Mouse (Mus musculus): ENCODE results near the gene Gm21915. TPM values are rescaled to one million over a fixed set of nuclear protein-coding genes. Genes with fewer than 3 reads are reported as not detected.

Gm21915 gene
- polyA plus RNA-seq, 1 experiment from 2014 or later, result not detected

DNA sequence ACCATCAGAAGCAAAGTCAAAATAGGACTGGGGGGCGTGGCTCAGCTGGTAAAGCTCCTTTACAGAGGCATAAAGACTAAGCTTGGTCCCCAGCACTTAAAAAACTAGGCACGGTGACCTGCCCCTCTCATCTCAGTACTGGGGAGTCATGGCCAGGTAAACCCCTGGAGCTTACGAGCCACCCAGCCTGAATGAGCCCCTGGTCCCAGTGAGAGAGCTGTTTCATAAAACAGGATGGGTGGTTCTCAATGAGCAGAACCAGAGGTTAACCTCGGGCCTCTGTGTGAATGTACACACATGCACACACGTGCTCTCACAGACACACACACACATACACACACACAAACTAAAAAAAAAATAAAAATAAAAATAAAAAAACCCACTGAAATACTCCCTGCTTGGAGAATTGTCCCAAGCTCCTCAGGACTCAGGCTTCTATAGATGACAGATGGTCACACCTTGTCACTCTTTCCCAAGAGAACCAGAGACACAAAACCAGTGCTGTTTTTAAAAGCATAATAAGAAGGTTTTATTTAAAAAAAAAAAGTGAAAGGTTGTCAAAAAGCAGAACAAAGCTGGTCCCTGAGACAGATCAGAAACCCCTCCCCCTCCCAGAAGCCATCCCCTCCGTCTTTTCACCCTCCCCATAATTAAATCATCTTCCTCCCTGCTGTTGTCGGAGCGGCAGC lies 32.6 kb upstream of the Gm21915 start:
- WGBS, result 19% methylated on average over 8 of the region's 8 CpGs
- no peak overlapping the region for H3K27ac ChIP-seq
- ATAC-seq (ENCODE audit: low FRiP score, low read depth), result no peak

DNA sequence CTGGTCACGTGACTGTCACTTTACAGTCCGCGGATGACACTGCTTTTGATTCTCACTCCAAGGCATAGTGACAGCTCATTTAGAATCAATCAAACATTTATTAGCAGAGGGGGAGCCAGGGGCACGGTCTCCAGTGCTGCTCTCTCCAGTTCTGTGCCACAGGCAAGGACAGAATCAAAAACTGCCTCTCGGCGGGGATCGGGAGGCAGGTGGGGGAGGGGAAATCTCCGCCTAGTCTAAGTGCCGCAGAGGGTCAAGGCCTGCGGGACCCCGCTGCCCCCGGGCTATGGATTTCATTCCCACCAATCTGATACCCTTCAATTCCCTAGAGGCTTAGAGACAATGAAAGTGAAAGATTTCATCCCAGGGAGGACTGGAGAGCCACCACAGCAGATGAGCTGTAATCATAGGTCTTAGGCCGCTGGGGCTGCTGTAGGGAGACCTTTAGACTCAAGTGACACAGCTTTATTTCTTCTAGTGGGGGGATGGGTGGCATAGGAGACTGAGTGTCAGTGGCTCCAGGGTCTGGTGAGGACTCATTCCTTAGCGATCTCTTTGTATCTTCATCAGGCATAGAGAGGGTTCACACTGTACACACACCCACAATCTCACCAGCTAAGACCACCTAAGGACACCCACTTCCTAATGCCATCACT lies 31.9 kb upstream of the Gm21915 start:
- ATAC-seq (ENCODE audit: low FRiP score, low read depth), result no peak
- WGBS, result 7% methylated on average over 14 of the region's 14 CpGs
- H3K27ac ChIP-seq, result no peak overlapping the region
- H3K4me1 ChIP-seq, result peaks cover 28% of the 10 kb centered on the region
- no peaks in the 10 kb centered on the region for H3K9me3 ChIP-seq
- H3K4me2 ChIP-seq (replicated peaks), result peak overlapping the region; percentile 68
- H3K27me3 ChIP-seq, result no peaks in the 10 kb centered on the region
- no peaks in the 10 kb centered on the region for H3K36me3 ChIP-seq
- H3K4me3 ChIP-seq, result peak overlapping the region; percentile 37
- H3K9ac ChIP-seq, result peak overlapping the region; percentile 64

More for the DNA sequence above, 32.6 kb upstream of the Gm21915 start:
- H3K36me3 ChIP-seq, result no peaks in the 10 kb centered on the region
- H3K4me2 ChIP-seq (replicated peaks), result peak overlapping the region; percentile 68
- no peaks in the 10 kb centered on the region for H3K27me3 ChIP-seq
- H3K9ac ChIP-seq, result peak overlapping the region; percentile 64
- H3K4me3 ChIP-seq, result peak overlapping the region; percentile 37
- H3K9me3 ChIP-seq, result no peaks in the 10 kb centered on the region
- peaks cover 28% of the 10 kb centered on the region for H3K4me1 ChIP-seq

DNA sequence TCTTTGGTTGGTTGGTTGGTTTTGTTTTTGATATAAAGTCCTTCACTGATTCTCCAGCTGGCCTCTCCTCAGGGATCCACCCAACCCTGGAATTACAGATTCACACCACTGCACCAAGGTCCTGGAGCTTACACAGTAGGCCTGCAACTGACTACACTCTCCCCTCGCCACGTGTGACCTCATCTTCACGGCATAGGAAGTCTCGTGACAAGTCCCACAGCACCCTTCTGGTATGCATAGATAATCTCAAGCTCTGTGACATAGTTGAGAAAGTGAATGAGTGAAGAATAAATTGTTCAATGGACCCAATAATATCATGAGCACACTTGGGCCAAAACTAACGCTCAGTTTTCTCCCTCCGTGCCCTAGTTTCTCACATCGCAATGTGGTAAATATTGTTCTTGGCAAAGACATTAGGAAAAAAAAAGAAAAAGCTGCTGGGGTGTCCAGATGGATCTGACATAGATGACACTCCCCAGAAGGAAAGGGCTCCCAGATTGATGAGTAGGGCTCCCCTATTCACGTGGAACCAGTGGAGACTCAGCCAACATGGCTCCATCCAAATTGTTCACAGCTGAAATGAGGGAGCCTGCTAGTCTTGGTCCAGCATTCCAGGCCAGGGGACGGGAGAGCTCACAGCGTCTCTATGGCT lies 30.8 kb upstream of the Gm21915 start:
- H3K9ac ChIP-seq, result no peak overlapping the region
- H3K36me3 ChIP-seq, result no peaks in the 10 kb centered on the region
- H3K4me3 ChIP-seq, result no peak overlapping the region
- no peaks in the 10 kb centered on the region for H3K27me3 ChIP-seq
- H3K4me1 ChIP-seq, result peaks cover 28% of the 10 kb centered on the region
- H3K9me3 ChIP-seq, result no peaks in the 10 kb centered on the region
- H3K4me2 ChIP-seq (replicated peaks), result no peak overlapping the region
- 75% methylated on average over 10 of the region's 10 CpGs for WGBS
- ATAC-seq (ENCODE audit: low FRiP score, low read depth), result no peak
- no peak overlapping the region for H3K27ac ChIP-seq

DNA sequence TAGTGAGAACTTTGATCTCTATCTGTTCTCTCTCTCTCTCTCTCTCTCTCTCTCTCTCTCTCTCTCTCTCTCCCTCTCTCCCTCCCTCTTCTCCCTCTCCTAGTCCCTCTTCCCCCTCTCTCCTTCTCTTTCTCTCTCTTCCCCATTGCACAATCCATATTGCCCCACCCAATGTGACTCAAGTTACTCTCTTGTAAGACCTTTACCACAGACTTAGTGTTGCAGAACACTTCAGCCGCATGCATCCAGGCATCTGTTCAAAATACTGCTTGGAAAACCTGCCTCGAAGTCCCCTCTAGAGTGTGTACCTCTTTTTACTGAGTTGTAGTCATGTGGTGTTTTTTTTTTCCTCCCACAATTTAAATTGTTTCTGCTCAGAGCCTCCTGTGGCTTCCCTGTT lies 29.1 kb upstream of the Gm21915 start:
- no peak for ATAC-seq (ENCODE audit: low FRiP score, low read depth)
- no peaks in the 10 kb centered on the region for H3K36me3 ChIP-seq
- no peaks in the 10 kb centered on the region for H3K27me3 ChIP-seq
- peaks cover 26% of the 10 kb centered on the region for H3K4me1 ChIP-seq
- H3K27ac ChIP-seq, result no peak overlapping the region
- WGBS, result 49% methylated on average over 2 of the region's 2 CpGs
- no peak overlapping the region for H3K9ac ChIP-seq
- no peak overlapping the region for H3K4me2 ChIP-seq (replicated peaks)
- no peak overlapping the region for H3K4me3 ChIP-seq
- H3K9me3 ChIP-seq, result no peaks in the 10 kb centered on the region

DNA sequence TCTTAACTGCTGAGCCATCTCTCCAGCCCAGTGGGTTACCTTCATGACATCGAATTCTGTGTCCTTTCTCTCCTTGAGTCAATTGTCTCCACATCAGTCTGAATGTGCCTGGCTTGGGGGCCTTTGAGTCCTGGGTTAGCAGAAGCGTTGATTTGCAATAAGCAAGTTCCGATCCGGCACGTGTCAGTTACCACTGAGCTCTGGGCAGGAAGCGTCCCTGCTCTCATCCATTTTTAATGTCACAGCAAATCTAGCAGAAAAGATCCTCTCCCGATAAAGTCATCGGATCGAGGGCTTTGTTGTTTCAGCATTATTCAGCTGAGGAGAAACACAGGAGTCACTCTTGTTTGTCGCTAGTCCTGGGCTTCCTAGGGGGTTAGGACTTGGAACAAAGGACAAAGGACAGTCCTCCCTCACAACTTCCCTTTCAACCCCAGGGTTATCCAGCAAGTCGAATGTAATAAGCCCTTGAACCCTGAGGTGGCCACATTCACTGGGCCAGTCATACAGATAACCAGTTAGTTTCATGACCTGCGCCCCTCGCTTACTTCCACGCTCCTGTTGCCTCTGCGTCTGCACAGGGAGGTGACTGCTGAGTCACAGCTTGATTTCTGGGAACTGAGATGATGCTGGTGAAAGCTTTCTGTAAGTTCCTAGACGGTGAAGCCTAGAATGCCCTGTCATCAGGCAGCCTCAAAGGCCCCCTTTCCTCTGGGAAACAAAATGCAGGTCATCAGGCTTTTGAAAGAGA lies 27.8 kb upstream of the Gm21915 start:
- H3K36me3 ChIP-seq, result no peaks in the 10 kb centered on the region
- H3K27me3 ChIP-seq, result no peaks in the 10 kb centered on the region
- H3K9me3 ChIP-seq, result no peaks in the 10 kb centered on the region
- H3K4me1 ChIP-seq, result peaks cover 12% of the 10 kb centered on the region
- ATAC-seq (ENCODE audit: low FRiP score, low read depth), result no peak
- 41% methylated on average over 16 of the region's 16 CpGs for WGBS
- no peak overlapping the region for H3K9ac ChIP-seq
- H3K4me3 ChIP-seq, result no peak overlapping the region
- H3K27ac ChIP-seq, result no peak overlapping the region
- H3K4me2 ChIP-seq (replicated peaks), result no peak overlapping the region

DNA sequence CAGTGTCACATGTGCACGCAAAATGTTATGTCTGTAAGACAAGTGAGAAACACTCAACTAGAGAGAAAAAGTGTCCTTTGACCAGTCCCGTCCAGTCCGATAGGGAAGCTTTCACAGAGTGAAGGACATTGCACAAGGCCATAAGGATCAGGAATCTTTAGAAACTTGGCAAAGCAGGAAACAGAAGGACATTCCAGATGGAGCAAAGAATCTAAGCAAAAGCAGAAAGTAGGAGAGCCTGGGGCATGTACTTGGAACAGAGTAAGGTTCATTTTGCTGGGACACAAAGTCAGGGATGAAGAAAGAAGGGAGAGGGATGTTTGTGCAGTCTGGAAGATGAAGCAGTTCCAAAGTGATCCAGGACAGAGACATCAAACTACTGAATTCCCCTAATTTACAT lies 21.0 kb upstream of the Gm21915 start:
- Histone ChIP-seq H3K4me3 (no peak overlapping the region), H3K27me3 (no peaks in the 10 kb centered on the region), H3K36me3 (no peaks in the 10 kb centered on the region), H3K27ac (no peak overlapping the region), H3K9me3 (no peaks in the 10 kb centered on the region), H3K4me1 (peaks cover 10% of the 10 kb centered on the region; the same call in 1 of the 2 replicates), H3K4me2 (replicated peaks) (no peak overlapping the region), H3K9ac (no peak overlapping the region)
- WGBS, result 84% methylated on average over 3 of the region's 3 CpGs
- no peak for ATAC-seq (ENCODE audit: low FRiP score, low read depth)

DNA sequence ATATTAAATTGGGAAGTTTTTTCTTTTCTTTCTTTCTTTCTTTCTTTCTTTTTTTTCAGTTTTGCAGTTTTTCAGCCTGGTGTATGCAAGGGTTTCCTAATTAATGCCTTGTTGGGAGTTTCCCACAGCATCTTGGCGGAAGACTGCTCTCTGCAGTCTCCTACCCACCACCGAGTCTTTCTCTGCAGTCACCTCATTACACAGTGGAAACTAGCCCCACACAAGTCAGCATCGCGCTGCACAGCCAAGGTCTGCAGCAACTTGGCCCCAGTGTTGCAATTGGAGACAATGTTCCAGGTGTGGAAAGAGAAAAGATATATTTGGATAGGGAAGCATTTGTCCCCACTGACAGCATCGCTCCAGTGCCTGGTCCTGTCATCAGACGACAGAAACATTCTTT lies 20.4 kb upstream of the Gm21915 start:
- Histone ChIP-seq H3K36me3 (no peaks in the 10 kb centered on the region), H3K9ac (no peak overlapping the region), H3K27ac (no peak overlapping the region), H3K4me1 (peaks cover 10% of the 10 kb centered on the region; the same call in 1 of the 2 replicates), H3K27me3 (no peaks in the 10 kb centered on the region), H3K4me2 (replicated peaks) (no peak overlapping the region), H3K9me3 (no peaks in the 10 kb centered on the region), H3K4me3 (no peak overlapping the region)
- ATAC-seq (ENCODE audit: low FRiP score, low read depth), result no peak
- WGBS, result 64% methylated on average over 6 of the region's 6 CpGs

DNA sequence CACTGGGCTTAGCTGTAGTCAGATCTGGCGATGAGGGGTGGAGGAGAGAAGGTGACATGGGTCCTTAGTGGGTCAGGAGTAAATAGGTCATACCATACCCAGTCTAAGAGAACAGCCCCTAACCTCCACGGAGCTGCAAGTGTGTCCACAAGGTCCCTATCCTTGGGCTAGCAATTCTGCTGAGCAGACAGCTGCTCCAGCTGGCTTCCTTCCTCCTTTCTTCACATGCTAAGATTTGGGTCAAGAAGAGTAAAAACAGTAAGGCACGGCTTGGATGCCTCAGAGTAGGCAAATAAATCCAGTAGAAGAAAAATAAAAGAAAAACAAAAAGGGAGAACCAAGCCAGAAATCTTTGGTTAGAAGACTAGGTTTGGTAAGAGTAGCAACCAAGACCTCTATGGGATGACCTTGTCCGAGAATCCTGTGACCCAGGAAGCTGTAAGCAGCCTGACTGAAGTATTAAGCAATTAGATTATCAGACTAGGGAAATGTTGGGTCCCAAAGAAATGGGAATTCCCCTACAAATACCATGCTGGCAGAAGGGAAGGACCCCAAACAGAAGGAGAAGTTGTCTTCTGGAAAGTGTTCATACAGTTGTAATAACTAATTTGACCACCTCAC lies 19.1 kb upstream of the Gm21915 start:
- no peak for ATAC-seq (ENCODE audit: low FRiP score, low read depth)
- peaks cover 10% of the 10 kb centered on the region; the same call in 1 of the 2 replicates for H3K4me1 ChIP-seq
- H3K9me3 ChIP-seq, result no peaks in the 10 kb centered on the region
- H3K36me3 ChIP-seq, result no peaks in the 10 kb centered on the region
- no peak overlapping the region for H3K27ac ChIP-seq
- no peak overlapping the region for H3K4me2 ChIP-seq (replicated peaks)
- no peak overlapping the region for H3K9ac ChIP-seq
- 84% methylated on average over 4 of the region's 4 CpGs for WGBS
- no peak overlapping the region for H3K4me3 ChIP-seq
- no peaks in the 10 kb centered on the region for H3K27me3 ChIP-seq

DNA sequence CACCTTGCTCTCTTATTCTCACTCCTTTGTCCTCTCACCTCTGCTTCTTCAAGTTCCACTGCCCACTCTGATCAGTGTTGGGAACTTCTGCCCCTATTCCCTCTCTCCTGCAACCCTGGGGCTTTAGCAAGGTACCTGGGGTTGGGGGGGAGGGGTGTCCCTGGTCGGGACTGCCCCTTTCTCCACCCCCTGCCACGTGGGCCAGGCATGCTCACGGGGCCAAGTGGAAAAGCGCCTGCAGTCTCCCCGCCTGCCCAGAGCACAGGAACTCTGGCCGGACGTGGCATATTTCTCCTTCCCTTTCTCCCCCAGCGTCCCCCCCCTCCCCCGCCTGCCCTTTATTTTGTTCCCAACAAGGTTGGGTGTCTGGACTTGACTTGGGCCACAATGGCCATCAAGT lies 17.7 kb upstream of the Gm21915 start:
- peaks cover 10% of the 10 kb centered on the region; the same call in 1 of the 2 replicates for H3K4me1 ChIP-seq
- no peaks in the 10 kb centered on the region for H3K27me3 ChIP-seq
- no peak overlapping the region for H3K27ac ChIP-seq
- no peak overlapping the region for H3K4me2 ChIP-seq (replicated peaks)
- H3K9me3 ChIP-seq, result no peaks in the 10 kb centered on the region
- H3K4me3 ChIP-seq, result no peak overlapping the region
- H3K9ac ChIP-seq, result no peak overlapping the region
- WGBS, result 20% methylated on average over 9 of the region's 9 CpGs
- ATAC-seq (ENCODE audit: low FRiP score, low read depth), result no peak
- H3K36me3 ChIP-seq, result no peaks in the 10 kb centered on the region

DNA sequence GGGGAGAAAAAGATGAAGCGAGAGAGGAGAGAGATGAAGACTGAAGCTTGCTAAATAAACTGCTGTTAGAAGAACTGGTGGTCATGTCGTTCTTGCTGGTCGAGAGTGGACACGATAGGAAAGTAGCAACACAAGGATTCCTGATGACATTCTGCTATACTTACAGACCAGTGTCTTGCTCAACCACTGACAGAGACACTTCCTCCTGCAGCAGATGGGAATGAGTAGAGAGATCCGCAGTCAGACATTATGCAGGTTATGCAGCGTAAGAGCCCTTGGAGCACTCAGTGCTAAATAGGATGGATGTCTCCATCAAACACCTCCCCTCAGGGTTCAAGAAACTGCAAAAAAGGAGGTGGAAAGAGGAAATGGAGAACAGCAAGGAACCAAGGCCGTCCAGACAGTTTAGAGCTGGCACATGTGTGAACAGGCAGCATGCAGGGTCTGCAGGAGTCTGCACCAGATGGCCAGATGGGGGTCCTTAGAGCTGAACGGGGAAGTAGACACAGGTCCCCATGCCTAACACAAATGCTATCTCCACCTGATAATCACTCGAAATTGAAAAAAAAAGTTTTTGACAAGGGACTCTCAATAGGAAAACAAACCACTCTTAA lies 4.1 kb upstream of the Gm21915 start:
- Histone ChIP-seq H3K9ac (no peak overlapping the region), H3K27ac (no peak overlapping the region), H3K4me3 (no peak overlapping the region), H3K4me2 (replicated peaks) (no peak overlapping the region), H3K36me3 (no peaks in the 10 kb centered on the region), H3K9me3 (no peaks in the 10 kb centered on the region), H3K27me3 (no peaks in the 10 kb centered on the region), H3K4me1 (peaks cover 1% of the 10 kb centered on the region)
- ATAC-seq (ENCODE audit: low FRiP score, low read depth), result no peak
- 70% methylated on average over 9 of the region's 9 CpGs for WGBS

DNA sequence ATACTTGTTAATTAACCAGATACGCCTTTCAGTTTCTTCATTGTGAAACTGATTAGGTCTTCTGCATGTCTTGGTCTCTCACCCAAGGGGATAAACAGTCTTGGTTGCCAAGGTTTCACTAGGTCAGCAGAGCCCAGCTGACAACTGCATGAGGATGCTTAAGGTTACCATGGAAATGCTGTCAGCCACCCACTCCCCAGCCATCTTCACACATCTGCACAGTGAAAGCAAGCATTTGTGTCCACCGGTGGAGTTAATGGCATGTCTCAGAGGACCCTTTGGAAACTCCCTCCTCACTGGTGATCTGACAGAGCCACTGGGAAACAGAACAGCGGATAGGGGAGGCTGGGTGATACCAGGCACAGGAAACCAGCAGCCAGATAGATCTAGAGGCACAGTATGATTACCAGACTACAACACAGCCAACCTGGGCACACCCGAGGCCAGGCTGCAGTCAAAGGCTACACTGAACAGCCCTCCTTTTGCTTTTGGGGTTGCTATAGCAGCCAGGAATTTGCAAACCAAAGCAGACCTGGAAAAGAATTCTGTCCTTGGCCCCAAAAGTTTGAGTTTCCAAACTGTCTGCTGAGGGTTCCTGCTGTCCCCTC lies 1.0 kb downstream of the Gm21915 start:
- H3K4me1 ChIP-seq, result peaks cover 23% of the 10 kb centered on the region
- no peaks in the 10 kb centered on the region for H3K9me3 ChIP-seq
- ATAC-seq (ENCODE audit: low FRiP score, low read depth), result peak; percentile 83; the same call in 1 of the 2 replicates
- H3K36me3 ChIP-seq, result no peaks in the 10 kb centered on the region
- no peak overlapping the region; the same call in 1 of the 2 replicates for H3K27ac ChIP-seq
- H3K4me2 ChIP-seq (replicated peaks), result peak overlapping the region; percentile 2; the same call in 1 of the 2 replicates
- WGBS, result 42% methylated on average over 4 of the region's 4 CpGs
- no peak overlapping the region for H3K9ac ChIP-seq
- H3K27me3 ChIP-seq, result no peaks in the 10 kb centered on the region
- H3K4me3 ChIP-seq, result no peak overlapping the region

All from limb, embryonic 13.5 days (tissue).